Mouse (Mus musculus) liver, postnatal 0 days (tissue): ENCODE data around the gene Fam206a. TPM values are rescaled to one million over a fixed set of nuclear protein-coding genes. Genes with fewer than 3 reads are reported as not detected.

Experiments used
- ATAC-seq: fragments of 200-750 bp; cut with Nextera tagmentation; 2 replicates; pipeline ENCODE4 v1.8.0; 2017; ENCODE audit warnings: mild to moderate bottlenecking, moderate library complexity
- DNase-seq: peaks from one replicate; pipeline ENCODE4 v3.0.0-alpha.2; 2016
- H3K27ac ChIP-seq: fragments of 300-500 bp; sonication (generic); 2 replicates; pipeline ENCODE4 v1.5.1; 2014; ENCODE audit warnings: antibody characterized with exemption, moderate library complexity, mild to moderate bottlenecking, low read depth
- H3K27me3 ChIP-seq: fragments of 300-500 bp; sonication (generic); 2 replicates; pipeline ENCODE4 v1.6.1; 2014; ENCODE audit warnings: low read length, control low read depth, mixed read lengths; ENCODE audit not compliant: insufficient read depth
- H3K36me3 ChIP-seq: fragments of 300-500 bp; sonication (generic); replicated peaks from 2 replicates; pipeline ENCODE4 v1.6.1; 2014; ENCODE audit warnings: mild to moderate bottlenecking, control low read depth, low read length, moderate library complexity, mixed read lengths; ENCODE audit not compliant: insufficient read depth
- H3K4me1 ChIP-seq: fragments of 300-500 bp; sonication (generic); 2 replicates; pipeline ENCODE4 v1.6.1; 2014; ENCODE audit warnings: antibody characterized with exemption, mild to moderate bottlenecking, control low read depth; ENCODE audit not compliant: insufficient read depth
- H3K4me2 ChIP-seq: fragments of 300-500 bp; sonication (generic); 2 replicates; pipeline ENCODE4 v1.6.1; 2014; ENCODE audit warnings: low read depth, mild to moderate bottlenecking, low read length, moderate library complexity, mixed read lengths
- H3K4me3 ChIP-seq: fragments of 300-500 bp; sonication (generic); 2 replicates; pipeline ENCODE4 v1.5.1; 2014; ENCODE audit warnings: low read depth, low read length
- H3K9ac ChIP-seq: fragments of 300-500 bp; sonication (generic); replicated peaks from 2 replicates; pipeline ENCODE4 v1.6.1; 2014; ENCODE audit warnings: mild to moderate bottlenecking, moderate library complexity
- H3K9me3 ChIP-seq: fragments of 300-500 bp; sonication (generic); 2 replicates; pipeline ENCODE4 v1.6.1; 2016; ENCODE audit warnings: mild to moderate bottlenecking, control low read depth, low read length, mixed read lengths
- CTCF ChIP-seq: sonication (generic); IDR thresholded peaks from 2 replicates; pipeline ENCODE4 v1.5.1; 2016; ENCODE audit warnings: antibody characterized with exemption, low read depth
- EP300 ChIP-seq: IDR thresholded peaks from 2 replicates; pipeline ENCODE4 v1.6.1; 2016; ENCODE audit warnings: antibody characterized with exemption, low read depth, mild to moderate bottlenecking
- WGBS: fragments of 180-500 bp; shearing (Covaris S2); extraction: QIAGEN DNeasy Blood & Tissue Kit; methylation state at CpG from one replicate; pipeline ENCODE4 v1.1.7; 2014; ENCODE audit not compliant: insufficient replicate concordance; 5-methylcytosine and 5-hydroxymethylcytosine counted together
- polyA plus RNA-seq: library from polyadenylated mRNA; unstranded; fragments of >200 nt; fragmentation: Nextera tagmentation; extraction: Ambion mirVana; gene quantifications from 2 replicates; pipeline ENCODE4 v1.2.1, GENCODE M21; 2015

Fam206a gene
- polyA plus RNA-seq, 1 experiment from 2014 or later: 2.2 TPM

- no peaks in the 10 kb centered on the region; the same call in 1 of the 2 replicates for H3K36me3 ChIP-seq
- H3K27me3 ChIP-seq: no peaks in the 10 kb centered on the region
- H3K9me3 ChIP-seq: no peaks in the 10 kb centered on the region
Measured at GRCm38 (mm10) chr4:56815131-56815530, 13.0 kb downstream of the Fam206a start.

GRCm38 (mm10) chr4:56820017-56820550, 17.9 kb downstream of the Fam206a start:
- H3K4me1 ChIP-seq: no peaks in the 10 kb centered on the region
- DNase-seq: no peak
- no peak overlapping the region for H3K9ac ChIP-seq
- no peak for TF ChIP-seq EP300
- peak; percentile 68 for TF ChIP-seq CTCF
- no peak for ATAC-seq
- H3K27me3 ChIP-seq: no peaks in the 10 kb centered on the region
- H3K4me2 ChIP-seq: no peak overlapping the region
- no peaks in the 10 kb centered on the region for H3K9me3 ChIP-seq
- H3K27ac ChIP-seq: no peak overlapping the region
- no peak overlapping the region for H3K4me3 ChIP-seq
- H3K36me3 ChIP-seq: no peaks in the 10 kb centered on the region

More at GRCm38 (mm10) chr4:56815131-56815530, 13.0 kb downstream of the Fam206a start:
- Histone ChIP-seq H3K4me1 (no peaks in the 10 kb centered on the region), H3K4me2 (no peak overlapping the region), H3K27ac (no peak overlapping the region), H3K4me3 (no peak overlapping the region), H3K9ac (no peak overlapping the region)
- 89% methylated on average over 8 of the region's 8 CpGs for WGBS
- TF ChIP-seq EP300: no peak
- TF ChIP-seq CTCF: no peak
- DNase-seq (no peak), ATAC-seq (no peak)

- H3K4me1 ChIP-seq: no peaks in the 10 kb centered on the region
- 80% methylated on average over 9 of the region's 9 CpGs for WGBS
- no peak overlapping the region for H3K4me3 ChIP-seq
- ATAC-seq (no peak), DNase-seq (no peak)
- H3K27ac ChIP-seq: no peak overlapping the region
- no peaks in the 10 kb centered on the region for H3K9me3 ChIP-seq
- H3K27me3 ChIP-seq: no peaks in the 10 kb centered on the region
- 0 out of 2 replicates have a peak, but pooled peaks cover 2% of the 10 kb centered on the region for H3K36me3 ChIP-seq
- no peak overlapping the region for H3K9ac ChIP-seq
- no peak overlapping the region for H3K4me2 ChIP-seq
- TF ChIP-seq EP300 (no peak), CTCF (no peak)
Measured at GRCm38 (mm10) chr4:56824231-56824630, 22.1 kb downstream of the Fam206a start.

- no peak for TF ChIP-seq EP300
- no peak for TF ChIP-seq CTCF
- H3K36me3 ChIP-seq: 0 out of 2 replicates have a peak, but pooled peaks cover 5% of the 10 kb centered on the region
- no peak overlapping the region for H3K4me3 ChIP-seq
- no peak overlapping the region for H3K4me2 ChIP-seq
- H3K4me1 ChIP-seq: no peaks in the 10 kb centered on the region
- WGBS: 73% methylated on average over 3 of the region's 3 CpGs
- H3K9me3 ChIP-seq: no peaks in the 10 kb centered on the region
- ATAC-seq (no peak), DNase-seq (no peak)
- no peak overlapping the region for H3K9ac ChIP-seq
- no peaks in the 10 kb centered on the region for H3K27me3 ChIP-seq
- no peak overlapping the region for H3K27ac ChIP-seq
Measured at GRCm38 (mm10) chr4:56828932-56829331, 26.8 kb downstream of the Fam206a start.

- no peak overlapping the region for H3K9ac ChIP-seq
- ATAC-seq: no peak
- no peak overlapping the region for H3K27ac ChIP-seq
- no peak for TF ChIP-seq EP300
- TF ChIP-seq CTCF: no peak
- H3K27me3 ChIP-seq: no peaks in the 10 kb centered on the region
- H3K4me3 ChIP-seq: no peak overlapping the region
- H3K36me3 ChIP-seq: 0 out of 2 replicates have a peak, but pooled peaks cover 5% of the 10 kb centered on the region
- no peaks in the 10 kb centered on the region for H3K4me1 ChIP-seq
- WGBS: 80% methylated on average over 7 of the region's 7 CpGs
- no peak overlapping the region for H3K4me2 ChIP-seq
- no peaks in the 10 kb centered on the region for H3K9me3 ChIP-seq
- DNase-seq: no peak
Measured at GRCm38 (mm10) chr4:56829511-56829921, 27.4 kb downstream of the Fam206a start.

GRCm38 (mm10) chr4:56831013-56831609, 29.0 kb downstream of the Fam206a start:
- no peak overlapping the region for H3K4me3 ChIP-seq
- H3K36me3 ChIP-seq: 0 out of 2 replicates have a peak, but pooled peaks cover 5% of the 10 kb centered on the region
- peak overlapping the region; percentile 46 for H3K4me2 ChIP-seq

More at GRCm38 (mm10) chr4:56831013-56831609, 29.0 kb downstream of the Fam206a start:
- 44% methylated on average over 13 of the region's 13 CpGs for WGBS
- no peak for TF ChIP-seq CTCF
- no peak for TF ChIP-seq EP300
- Histone ChIP-seq H3K27ac (no peak overlapping the region), H3K9ac (no peak overlapping the region), H3K27me3 (no peaks in the 10 kb centered on the region), H3K4me1 (no peaks in the 10 kb centered on the region), H3K9me3 (no peaks in the 10 kb centered on the region)
- ATAC-seq (peak; percentile 19; the same call in 1 of the 2 replicates), DNase-seq (no peak)
